Mouse (Mus musculus): ENCODE data around the gene Rad9b. TPM values are rescaled to one million over a fixed set of nuclear protein-coding genes. Genes with fewer than 3 reads are reported as not detected.

The Rad9b gene
- polyA plus RNA-seq (2015; fragmentation: Nextera tagmentation; extraction: Ambion mirVana), result 2.6 and 3.0 TPM in 2 replicates

GRCm38 (mm10) chr5:122353807-122354491, at the start of gene Rad9b, which contains the start of gene Vps29:
Gene Rad9b, minus strand, starts transcription at chr5:122354233.
Gene Vps29, plus strand, starts transcription at chr5:122354369.
- 1% methylated on average over 51 of the region's 51 CpGs for WGBS (ENCODE audit: insufficient replicate concordance)
- H3K9me3 ChIP-seq (replicated peaks), result no peaks in the 10 kb centered on the region
- peak; percentile 93 for ATAC-seq (ENCODE audit: insufficient read depth)

GRCm38 (mm10) chr5:122403362-122403761, 49.3 kb upstream of the Rad9b start:
- no peak overlapping the region for H3K4me3 ChIP-seq (replicated peaks)

More at GRCm38 (mm10) chr5:122353807-122354491, at the start of gene Rad9b, which contains the start of gene Vps29:
- Histone ChIP-seq H3K9ac (peak within 1 kb of the TSS; percentile 90), H3K4me2 (peak within 1 kb of the TSS; percentile 94), H3K4me3 (replicated peaks) (peak within 1 kb of the TSS; percentile 95), H3K4me1 (replicated peaks) (peaks cover 20% of the 10 kb centered on the region), H3K27me3 (no peaks in the 10 kb centered on the region), H3K36me3 (replicated peaks) (no peaks in the 10 kb centered on the region; the same call in 1 of the 2 replicates), H3K27ac (replicated peaks) (peak within 1 kb of the TSS; percentile 82)

GRCm38 (mm10) chr5:122402772-122403171, 48.7 kb upstream of the Rad9b start:
- Histone ChIP-seq H3K4me3 (replicated peaks) (no peak overlapping the region), H3K27me3 (no peaks in the 10 kb centered on the region), H3K27ac (replicated peaks) (no peak overlapping the region), H3K9me3 (replicated peaks) (no peaks in the 10 kb centered on the region), H3K36me3 (replicated peaks) (peaks cover 96% of the 10 kb centered on the region), H3K4me1 (replicated peaks) (peaks cover 9% of the 10 kb centered on the region; the same call in 1 of the 2 replicates), H3K9ac (no peak overlapping the region), H3K4me2 (no peak overlapping the region)
- no peak for ATAC-seq (ENCODE audit: insufficient read depth)
- 79% methylated on average over 5 of the region's 5 CpGs for WGBS (ENCODE audit: insufficient replicate concordance)

More at GRCm38 (mm10) chr5:122403362-122403761, 49.3 kb upstream of the Rad9b start:
- Histone ChIP-seq H3K36me3 (replicated peaks) (peaks cover 90% of the 10 kb centered on the region), H3K27ac (replicated peaks) (no peak overlapping the region), H3K4me2 (no peak overlapping the region), H3K9me3 (replicated peaks) (no peaks in the 10 kb centered on the region), H3K27me3 (no peaks in the 10 kb centered on the region), H3K4me1 (replicated peaks) (peaks cover 9% of the 10 kb centered on the region; the same call in 1 of the 2 replicates), H3K9ac (no peak overlapping the region)
- ATAC-seq (ENCODE audit: insufficient read depth), result no peak
- 88% methylated on average over 12 of the region's 12 CpGs for WGBS (ENCODE audit: insufficient replicate concordance)

GRCm38 (mm10) chr5:122402160-122402559, 48.1 kb upstream of the Rad9b start:
- Histone ChIP-seq H3K27me3 (no peaks in the 10 kb centered on the region), H3K27ac (replicated peaks) (no peak overlapping the region), H3K4me2 (no peak overlapping the region), H3K4me1 (replicated peaks) (peaks cover 9% of the 10 kb centered on the region; the same call in 1 of the 2 replicates), H3K9ac (no peak overlapping the region), H3K9me3 (replicated peaks) (no peaks in the 10 kb centered on the region), H3K4me3 (replicated peaks) (no peak overlapping the region), H3K36me3 (replicated peaks) (peaks cover 96% of the 10 kb centered on the region)
- 83% methylated on average over 13 of the region's 13 CpGs for WGBS (ENCODE audit: insufficient replicate concordance)
- ATAC-seq (ENCODE audit: insufficient read depth), result no peak

- Histone ChIP-seq H3K27me3 (no peaks in the 10 kb centered on the region), H3K27ac (replicated peaks) (no peak overlapping the region), H3K4me1 (replicated peaks) (peaks cover 11% of the 10 kb centered on the region; the same call in 1 of the 2 replicates), H3K36me3 (replicated peaks) (peaks cover 95% of the 10 kb centered on the region), H3K9ac (no peak overlapping the region), H3K4me2 (no peak overlapping the region), H3K4me3 (replicated peaks) (no peak overlapping the region), H3K9me3 (replicated peaks) (no peaks in the 10 kb centered on the region)
- WGBS (ENCODE audit: insufficient replicate concordance), result 25% methylated on average over 8 of the region's 8 CpGs
- no peak for ATAC-seq (ENCODE audit: insufficient read depth)
Observed at GRCm38 (mm10) chr5:122401303-122401640, 47.2 kb upstream of the Rad9b start.

- no peaks in the 10 kb centered on the region for H3K27me3 ChIP-seq
- 79% methylated on average over 18 of the region's 18 CpGs for WGBS (ENCODE audit: insufficient replicate concordance)
- H3K27ac ChIP-seq (replicated peaks), result no peak overlapping the region
- H3K4me1 ChIP-seq (replicated peaks), result peaks cover 11% of the 10 kb centered on the region; the same call in 1 of the 2 replicates
- no peaks in the 10 kb centered on the region for H3K9me3 ChIP-seq (replicated peaks)
- H3K36me3 ChIP-seq (replicated peaks), result peaks cover 91% of the 10 kb centered on the region
- H3K9ac ChIP-seq, result no peak overlapping the region
- no peak for ATAC-seq (ENCODE audit: insufficient read depth)
- no peak overlapping the region for H3K4me3 ChIP-seq (replicated peaks)
- H3K4me2 ChIP-seq, result no peak overlapping the region
Observed at GRCm38 (mm10) chr5:122400628-122401302, 46.7 kb upstream of the Rad9b start.

- H3K4me3 ChIP-seq (replicated peaks), result no peak overlapping the region
- no peaks in the 10 kb centered on the region for H3K27me3 ChIP-seq
- peaks cover 86% of the 10 kb centered on the region for H3K36me3 ChIP-seq (replicated peaks)
- H3K4me2 ChIP-seq, result no peak overlapping the region
- H3K27ac ChIP-seq (replicated peaks), result no peak overlapping the region
- no peak overlapping the region for H3K9ac ChIP-seq
- no peak for ATAC-seq (ENCODE audit: insufficient read depth)
- H3K4me1 ChIP-seq (replicated peaks), result peaks cover 17% of the 10 kb centered on the region; the same call in 1 of the 2 replicates
- no peaks in the 10 kb centered on the region for H3K9me3 ChIP-seq (replicated peaks)
- WGBS (ENCODE audit: insufficient replicate concordance), result 79% methylated on average over 8 of the region's 8 CpGs
Observed at GRCm38 (mm10) chr5:122399871-122400270, 45.8 kb upstream of the Rad9b start.

- no peak overlapping the region for H3K27ac ChIP-seq (replicated peaks)
- peaks cover 35% of the 10 kb centered on the region for H3K4me1 ChIP-seq (replicated peaks)
- no peaks in the 10 kb centered on the region for H3K27me3 ChIP-seq
- H3K4me2 ChIP-seq, result no peak overlapping the region
- H3K9me3 ChIP-seq (replicated peaks), result no peaks in the 10 kb centered on the region
- H3K36me3 ChIP-seq (replicated peaks), result peaks cover 71% of the 10 kb centered on the region
- WGBS (ENCODE audit: insufficient replicate concordance), result 77% methylated on average over 8 of the region's 8 CpGs
- H3K9ac ChIP-seq, result no peak overlapping the region
- no peak overlapping the region for H3K4me3 ChIP-seq (replicated peaks)
- no peak for ATAC-seq (ENCODE audit: insufficient read depth)
Observed at GRCm38 (mm10) chr5:122397495-122397894, 43.5 kb upstream of the Rad9b start.

GRCm38 (mm10) chr5:122396791-122397190, 42.8 kb upstream of the Rad9b start:
- 49% methylated on average over 10 of the region's 10 CpGs for WGBS (ENCODE audit: insufficient replicate concordance)
- Histone ChIP-seq H3K27me3 (no peaks in the 10 kb centered on the region), H3K4me1 (replicated peaks) (peaks cover 37% of the 10 kb centered on the region), H3K9me3 (replicated peaks) (no peaks in the 10 kb centered on the region), H3K4me2 (no peak overlapping the region; the same call in 1 of the 2 replicates), H3K36me3 (replicated peaks) (peaks cover 64% of the 10 kb centered on the region), H3K4me3 (replicated peaks) (0 out of 2 replicates have a peak overlapping the region, but pooled peaks have one; percentile 5), H3K27ac (replicated peaks) (no peak overlapping the region), H3K9ac (no peak overlapping the region)
- ATAC-seq (ENCODE audit: insufficient read depth), result no peak

- Histone ChIP-seq H3K36me3 (replicated peaks) (peaks cover 35% of the 10 kb centered on the region), H3K4me2 (0 out of 2 replicates have a peak overlapping the region, but pooled peaks have one; percentile 82), H3K9ac (no peak overlapping the region), H3K27ac (replicated peaks) (no peak overlapping the region), H3K4me1 (replicated peaks) (peaks cover 31% of the 10 kb centered on the region), H3K4me3 (replicated peaks) (no peak overlapping the region), H3K27me3 (no peaks in the 10 kb centered on the region), H3K9me3 (replicated peaks) (no peaks in the 10 kb centered on the region)
- WGBS (ENCODE audit: insufficient replicate concordance), result 35% methylated on average over 2 of the region's 2 CpGs
- no peak for ATAC-seq (ENCODE audit: insufficient read depth)
Observed at GRCm38 (mm10) chr5:122393887-122394286, 39.9 kb upstream of the Rad9b start.

All from liver, embryonic 15.5 days (tissue).